Mouse (Mus musculus) spleen, postnatal 14 days (tissue): ENCODE measurements around the gene Yif1a.
A peak's percentile ranks its signal among the peaks of the same experiment; 100 is the strongest.

Source experiments
- DNase-seq, 2 experiments: peaks; one replicate each; pipeline ENCODE4 v3.0.0; 2021 to 2022; ENCODE audit warnings: low spot score in 2 of 2

Yif1a gene

GRCm38 (mm10) chr19:5087884-5088728, at the start of gene Yif1a:
Gene Yif1a (plus strand): TSS chr19:5088538.
- DNase-seq = peak; percentile 72 to 85

- peak; percentile 65 to 77 for DNase-seq
These were observed 49.6 kb upstream of the Yif1a start, which contains the start of the genes B4gat1 and AC124502.3 for GRCm38 (mm10) chr19:5038709-5039156. Gene B4gat1 (plus strand): TSS chr19:5038826. Gene AC124502.3 (plus strand): TSS chr19:5038891.

DNA sequence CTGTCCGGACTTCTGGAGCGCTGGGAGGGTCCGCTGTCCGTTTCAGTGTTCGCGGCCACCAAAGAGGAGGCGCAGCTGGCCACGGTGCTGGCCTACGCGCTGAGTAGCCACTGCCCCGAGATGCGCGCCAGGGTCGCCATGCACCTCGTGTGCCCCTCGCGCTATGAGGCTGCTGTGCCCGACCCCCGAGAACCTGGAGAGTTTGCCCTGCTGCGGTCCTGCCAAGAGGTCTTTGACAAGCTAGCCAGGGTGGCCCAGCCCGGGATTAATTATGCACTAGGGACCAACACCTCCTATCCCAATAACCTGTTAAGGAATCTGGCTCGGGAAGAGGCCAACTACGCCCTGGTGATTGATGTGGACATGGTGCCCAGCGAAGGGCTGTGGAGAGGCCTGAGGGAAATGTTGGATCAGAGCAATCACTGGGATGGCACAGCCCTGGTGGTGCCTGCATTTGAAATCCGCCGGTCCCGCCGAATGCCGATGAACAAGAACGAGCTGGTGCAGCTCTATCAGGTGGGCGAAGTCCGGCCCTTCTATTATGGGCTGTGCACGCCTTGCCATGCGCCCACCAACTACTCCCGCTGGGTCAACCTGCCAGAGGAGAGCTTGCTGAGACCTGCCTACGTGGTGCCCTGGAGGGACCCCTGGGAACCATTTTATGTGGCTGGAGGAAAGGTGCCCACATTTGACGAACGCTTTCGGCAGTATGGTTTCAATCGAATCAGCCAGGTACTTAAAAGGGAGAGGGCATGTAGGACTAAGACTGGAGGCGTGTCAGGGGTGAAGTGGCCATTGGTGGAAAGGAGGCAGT, 48.8 kb upstream of the Yif1a start:
- DNase-seq = no peak

- peak; percentile 65 to 82 for DNase-seq
These were observed 47.3 kb upstream of the Yif1a start, which contains the start of gene Brms1 for GRCm38 (mm10) chr19:5040862-5041523. Gene Brms1 (plus strand): TSS chr19:5041354.

GRCm38 (mm10) chr19:5041588-5041987, 46.8 kb upstream of the Yif1a start:
- DNase-seq = no peak

DNA sequence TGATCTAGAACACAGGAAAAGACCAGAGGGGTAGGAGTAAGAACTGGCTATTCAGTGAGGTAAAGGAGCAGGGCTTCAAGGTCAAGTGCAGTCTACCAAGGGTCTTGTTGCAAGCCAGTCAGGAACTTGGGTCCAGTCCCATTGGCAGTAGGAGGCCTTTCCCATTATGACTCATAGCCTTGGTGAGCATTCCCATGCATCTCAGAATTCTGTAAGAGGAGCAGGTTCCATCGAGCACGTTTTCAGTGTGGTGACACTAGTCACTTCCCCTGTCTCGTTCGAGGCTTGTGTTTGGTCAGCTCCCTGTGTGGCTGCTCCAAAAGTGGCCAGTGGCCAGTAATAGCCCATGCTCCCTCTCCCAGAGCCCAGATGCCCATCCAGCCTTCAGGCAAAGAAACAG, 42.8 kb upstream of the Yif1a start:
- no peak for DNase-seq

DNA sequence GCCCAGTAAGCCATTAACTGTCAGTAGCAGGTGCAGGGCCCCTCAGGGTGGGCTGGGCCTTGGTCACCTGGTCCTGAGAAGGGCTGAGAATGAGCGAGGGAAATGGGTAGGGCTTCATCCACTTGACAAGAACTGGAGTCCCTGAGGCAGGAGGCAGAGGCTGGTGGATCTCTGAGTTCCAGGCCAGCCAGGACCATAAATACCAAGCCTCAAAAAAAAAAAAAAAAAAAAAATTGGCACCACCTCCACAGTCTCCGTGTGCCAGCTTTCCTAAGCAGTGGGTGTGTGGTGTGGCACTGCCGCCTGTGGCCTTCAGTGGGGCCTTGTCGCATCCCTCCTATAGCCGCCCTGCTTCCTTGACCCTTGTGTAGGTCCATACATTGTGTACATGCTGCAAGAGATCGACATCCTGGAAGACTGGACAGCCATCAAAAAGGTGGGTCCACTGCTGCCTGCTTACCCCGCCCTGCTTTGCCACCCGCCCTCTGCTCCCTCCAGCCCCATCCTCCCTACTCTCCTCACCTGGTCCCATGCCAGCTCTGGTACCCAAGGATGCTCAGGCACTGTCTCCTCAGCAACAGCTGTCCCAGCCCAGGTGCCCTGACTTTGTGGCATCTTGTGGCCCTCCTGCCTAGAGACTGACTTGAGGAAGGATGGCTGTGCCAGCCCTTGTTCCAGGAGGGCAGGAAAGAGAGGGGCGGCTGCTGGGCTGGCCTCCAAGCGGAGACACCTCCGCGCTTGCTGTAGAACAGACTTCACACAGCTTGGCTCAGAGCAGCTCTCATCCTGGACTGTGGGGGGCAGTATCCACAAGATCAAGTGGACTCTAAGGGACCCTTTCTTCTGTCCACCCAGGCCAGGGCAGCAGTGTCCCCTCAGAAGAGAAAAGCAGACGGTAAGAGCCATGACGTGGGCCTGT, 39.9 kb upstream of the Yif1a start:
- no peak for DNase-seq

- DNase-seq = no peak
These were observed 39.0 kb upstream of the Yif1a start for GRCm38 (mm10) chr19:5049325-5049724.

- no peak for DNase-seq
These were observed 38.1 kb upstream of the Yif1a start, which contains the start of gene Rin1 for GRCm38 (mm10) chr19:5050047-5050905. Gene Rin1 (plus strand): TSS chr19:5050481.

- DNase-seq = no peak
These were observed 37.3 kb upstream of the Yif1a start for GRCm38 (mm10) chr19:5051031-5051430.

GRCm38 (mm10) chr19:5051515-5051914, 36.8 kb upstream of the Yif1a start:
- no peak for DNase-seq

GRCm38 (mm10) chr19:5052166-5052822, 36.0 kb upstream of the Yif1a start:
- no peak for DNase-seq

DNA sequence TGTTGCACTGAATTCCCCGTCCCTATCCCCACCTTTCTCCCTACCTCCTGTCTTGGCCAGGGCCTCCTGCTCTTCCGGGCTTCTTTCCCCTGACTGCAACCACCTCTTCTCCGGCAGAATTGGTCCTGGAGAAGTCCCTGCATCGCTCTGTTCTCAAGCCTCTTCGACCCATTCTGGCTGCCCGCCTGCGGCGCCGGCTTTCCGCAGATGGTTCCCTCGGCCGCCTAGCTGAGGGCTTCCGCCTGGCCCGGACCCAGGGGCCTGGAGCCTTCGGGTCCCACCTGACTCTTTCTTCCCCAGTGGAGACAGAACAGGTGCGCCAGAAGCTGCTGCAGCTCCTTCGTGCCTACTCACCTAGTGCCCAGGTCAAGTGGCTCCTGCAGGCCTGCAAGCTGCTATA, 35.5 kb upstream of the Yif1a start:
- DNase-seq = no peak

DNA sequence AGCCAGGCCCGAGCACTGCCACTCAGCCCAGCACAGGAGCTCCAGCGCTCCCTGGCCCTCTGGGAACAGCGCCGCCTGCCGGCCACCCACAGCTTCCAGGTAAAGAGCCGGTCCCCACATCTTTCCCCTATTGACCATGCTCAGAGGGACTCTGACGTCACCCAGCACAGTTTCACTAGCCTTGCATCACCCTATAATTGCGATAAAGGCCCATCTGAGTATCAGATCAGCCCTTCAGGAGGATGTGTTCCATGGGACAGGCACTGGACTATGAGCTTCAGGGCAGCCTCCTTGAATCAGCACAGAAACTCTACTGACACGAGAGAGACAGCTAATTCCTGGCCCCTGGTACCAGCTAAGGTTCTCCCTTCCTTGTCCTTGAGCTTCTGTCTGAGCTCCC, 34.4 kb upstream of the Yif1a start:
- DNase-seq = peak in 1 of 2 experiments; percentile 56

DNA sequence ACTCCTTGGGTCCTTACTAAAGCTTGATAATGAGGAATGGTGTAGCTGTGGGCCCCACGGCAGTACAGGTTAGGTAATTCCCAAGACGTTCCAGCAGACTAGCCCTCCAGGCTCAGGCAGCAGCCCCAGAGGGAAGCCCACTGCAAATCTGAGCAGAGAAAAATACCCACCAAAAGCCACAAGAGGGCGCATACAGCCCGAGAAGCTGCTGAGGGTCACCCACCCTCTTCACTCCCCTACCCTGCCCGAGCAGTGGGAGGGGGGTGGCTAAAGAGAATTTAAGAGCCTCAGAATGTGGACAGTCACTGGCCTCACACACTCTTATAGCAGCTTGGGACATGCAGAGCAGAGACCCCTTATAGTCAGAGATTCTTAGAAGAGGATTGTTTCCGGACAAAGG, 32.1 kb upstream of the Yif1a start:
- no peak for DNase-seq

- DNase-seq = no peak
These were observed 30.2 kb upstream of the Yif1a start for GRCm38 (mm10) chr19:5057876-5058775.

- no peak for DNase-seq
These were observed 29.3 kb upstream of the Yif1a start for GRCm38 (mm10) chr19:5058801-5059771.
